Mouse (Mus musculus) hindbrain, embryonic 12.5 days (tissue): Measurements from ENCODE around the gene B3gnt8. TPM values are rescaled to one million over a fixed set of nuclear protein-coding genes. Genes with fewer than 3 reads are reported as not detected.

ENCODE experiments used
- ATAC-seq: fragments of 200-750 bp; cut with Nextera tagmentation; 2 replicates; pipeline ENCODE4 v1.8.0; 2017; ENCODE audit warnings: moderate TSS enrichment; ENCODE audit not compliant: low FRiP score
- H3K27ac ChIP-seq: fragments of 300-500 bp; sonication (generic); 2 replicates; pipeline ENCODE4 v1.5.1; 2016; ENCODE audit warnings: mild to moderate bottlenecking
- H3K27me3 ChIP-seq: fragments of 300-500 bp; sonication (generic); 2 replicates; pipeline ENCODE4 v1.6.1; 2016; ENCODE audit warnings: mild to moderate bottlenecking
- H3K36me3 ChIP-seq: fragments of 300-500 bp; sonication (generic); 2 replicates; pipeline ENCODE4 v1.6.1; 2016; ENCODE audit warnings: mild to moderate bottlenecking
- H3K4me1 ChIP-seq: fragments of 300-500 bp; sonication (generic); 2 replicates; pipeline ENCODE4 v1.6.1; 2016
- H3K4me2 ChIP-seq: fragments of 300-500 bp; sonication (generic); replicated peaks from 2 replicates; pipeline ENCODE4 v1.6.1; 2016; ENCODE audit warnings: mild to moderate bottlenecking
- H3K4me3 ChIP-seq: fragments of 300-500 bp; sonication (generic); 2 replicates; pipeline ENCODE4 v1.5.1; 2016; ENCODE audit warnings: mild to moderate bottlenecking
- H3K9ac ChIP-seq: fragments of 300-500 bp; sonication (generic); 2 replicates; pipeline ENCODE4 v1.6.1; 2016; ENCODE audit warnings: mild to moderate bottlenecking, moderate library complexity
- H3K9me3 ChIP-seq: fragments of 300-500 bp; sonication (generic); replicated peaks from 2 replicates; pipeline ENCODE4 v1.6.1; 2016; ENCODE audit warnings: mild to moderate bottlenecking
- WGBS: fragments of 180-500 bp; shearing (Covaris S2); methylation state at CpG from one replicate; pipeline ENCODE4 v1.1.7; 2016; 5-methylcytosine and 5-hydroxymethylcytosine counted together
- polyA plus RNA-seq: library from polyadenylated mRNA; unstranded; fragments of >200 nt; fragmentation: Nextera tagmentation; extraction: Ambion mirVana; gene quantifications from 2 replicates; pipeline ENCODE4 v1.2.1, GENCODE M21; 2016

The B3gnt8 gene
- polyA plus RNA-seq, 1 experiment from 2014 or later = 1.5 TPM

GRCm38 (mm10) chr7:25684659-25685058 is 58.2 kb downstream of the B3gnt8 start:
- no peaks in the 10 kb centered on the region for H3K36me3 ChIP-seq
- H3K4me1 ChIP-seq = peaks cover 44% of the 10 kb centered on the region
- no peak overlapping the region for H3K27ac ChIP-seq
- H3K27me3 ChIP-seq = peaks cover 50% of the 10 kb centered on the region
- no peak for ATAC-seq
- H3K4me3 ChIP-seq = no peak overlapping the region
- H3K4me2 ChIP-seq = no peak overlapping the region
- H3K9me3 ChIP-seq = no peaks in the 10 kb centered on the region
- 85% methylated on average over 6 of the region's 6 CpGs for WGBS
- H3K9ac ChIP-seq = no peak overlapping the region

Other genes with a start within 250 kb of the B3gnt8 start
- gene Lipe, start 227.9 kb upstream of the B3gnt8 start, polyA plus RNA-seq = 7.8 and 9.4 TPM in 2 replicates
- gene Cxcl17, start 213.8 kb upstream of the B3gnt8 start, polyA plus RNA-seq = 0.30 and 0.43 TPM in 2 replicates
- 0.81 and 1.8 TPM in 2 replicates for gene Ceacam1, start 149.1 kb upstream of the B3gnt8 start, polyA plus RNA-seq
- not detected in 2 replicates for gene Ceacam2, start 86.8 kb upstream of the B3gnt8 start, polyA plus RNA-seq
- gene Erich4, start 10.8 kb upstream of the B3gnt8 start, polyA plus RNA-seq = not detected in 2 replicates
- 30.4 and 32.3 TPM in 2 replicates for gene Dmac2, start 7.2 kb upstream of the B3gnt8 start, polyA plus RNA-seq
- gene Bckdha, start 32.3 kb downstream of the B3gnt8 start, polyA plus RNA-seq = 44.6 and 45.4 TPM in 2 replicates
- gene Exosc5, start 32.5 kb downstream of the B3gnt8 start, polyA plus RNA-seq = 46.8 and 50.0 TPM in 2 replicates
- gene Tmem91, start 48.5 kb downstream of the B3gnt8 start, polyA plus RNA-seq = 3.5 and 4.6 TPM in 2 replicates
- 25.9 and 30.8 TPM in 2 replicates for gene B9d2, start 54.1 kb downstream of the B3gnt8 start, polyA plus RNA-seq
- gene Tgfb1, start 60.3 kb downstream of the B3gnt8 start, polyA plus RNA-seq = 1.6 and 1.8 TPM in 2 replicates
- gene Ccdc97, start 92.4 kb downstream of the B3gnt8 start, polyA plus RNA-seq = 32.8 and 36.0 TPM in 2 replicates
- 68.6 and 76.6 TPM in 2 replicates for gene Hnrnpul1, start 128.1 kb downstream of the B3gnt8 start, polyA plus RNA-seq
- 36.6 and 40.8 TPM in 2 replicates for gene Axl, start 162.1 kb downstream of the B3gnt8 start, polyA plus RNA-seq
- gene Cyp2s1, start 190.3 kb downstream of the B3gnt8 start, polyA plus RNA-seq = 1.8 TPM in 2 replicates